Mouse (Mus musculus): ENCODE results near the gene Col19a1.

The Col19a1 gene

GRCm38 (mm10) chr1:24229552-24229951, 357.7 kb downstream of the Col19a1 start:
- in situ Hi-C loops (cut with MboI, MseI) = no loop called here

GRCm38 (mm10) chr1:24226941-24227711, 360.1 kb downstream of the Col19a1 start:
- in situ Hi-C loops (cut with MboI, MseI) = no loop called here

- in situ Hi-C loops (cut with MboI, MseI) = no loop called here
These were observed 361.3 kb downstream of the Col19a1 start for GRCm38 (mm10) chr1:24225825-24226526.

GRCm38 (mm10) chr1:24222981-24223612, 364.2 kb downstream of the Col19a1 start:
- in situ Hi-C loops (cut with MboI, MseI) = no loop called here

GRCm38 (mm10) chr1:24222231-24222630, 365.0 kb downstream of the Col19a1 start:
- in situ Hi-C loops (cut with MboI, MseI) = no loop called here

- in situ Hi-C loops (cut with MboI, MseI) = no loop called here
These were observed 368.2 kb downstream of the Col19a1 start for GRCm38 (mm10) chr1:24219041-24219440.

Data from T-helper 2 cell (primary cell).